Mouse (Mus musculus) layer of hippocampus, adult 18-20 months (tissue): ENCODE measurements around the gene Icam4. TPM values are rescaled to one million over a fixed set of nuclear protein-coding genes. Genes with fewer than 3 reads are reported as not detected.
"Not testable (repeated sequence)": the region's sequence is repeated elsewhere in the genome, so short reads cannot be mapped to it uniquely, and the experiment has no call there.

ENCODE experiments used
- DNase-seq, 2 experiments: peaks; one replicate each; pipeline ENCODE4 v3.0.0; 2022; ENCODE audit warnings: low spot score in 2 of 2
- total RNA-seq, 2 experiments: library from RNA; stranded (reverse); gene quantifications; 2 replicates each; pipeline ENCODE4 v1.2.3; 2021

Icam4 gene
- total RNA-seq, 2 experiments from 2014 or later = 0.97 to 1.2 TPM

DNA sequence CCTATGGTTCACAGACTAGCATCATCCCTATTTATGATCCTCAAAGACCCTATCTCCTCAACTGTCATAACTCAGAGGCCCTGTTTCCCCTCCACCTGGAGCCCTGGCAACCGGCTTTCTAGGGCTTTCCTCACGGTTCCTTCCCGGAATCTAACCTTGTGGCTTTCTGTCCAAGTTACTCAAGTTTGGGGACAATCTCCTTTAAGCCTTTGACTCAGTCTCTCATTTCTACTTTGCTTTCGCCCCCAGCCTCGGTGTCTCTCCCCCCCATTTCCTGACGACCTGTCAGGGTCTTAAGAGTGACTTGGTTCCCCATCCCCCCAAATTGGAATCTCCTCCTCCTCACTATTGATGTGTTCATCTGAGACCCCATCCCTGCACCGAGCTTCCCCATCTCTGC lies 3.3 kb downstream of the Icam4 start:
- no peak for DNase-seq

DNA sequence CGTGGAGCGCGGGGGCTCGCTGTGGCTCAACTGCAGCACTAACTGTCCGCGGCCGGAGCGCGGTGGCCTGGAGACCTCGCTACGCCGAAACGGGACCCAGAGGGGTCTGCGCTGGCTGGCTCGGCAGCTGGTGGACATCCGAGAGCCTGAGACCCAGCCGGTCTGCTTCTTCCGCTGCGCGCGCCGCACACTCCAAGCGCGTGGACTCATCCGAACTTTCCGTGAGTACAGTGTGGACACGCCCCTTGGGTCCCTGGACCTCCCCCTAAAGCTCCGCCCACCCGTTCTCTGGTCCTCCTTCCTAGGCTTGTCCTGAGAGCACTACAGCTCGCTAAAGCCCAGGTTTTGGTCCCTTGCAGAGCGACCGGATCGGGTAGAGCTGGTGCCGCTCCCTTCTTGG lies 4.0 kb downstream of the Icam4 start:
- DNase-seq = peak; percentile 68 to 86

DNA sequence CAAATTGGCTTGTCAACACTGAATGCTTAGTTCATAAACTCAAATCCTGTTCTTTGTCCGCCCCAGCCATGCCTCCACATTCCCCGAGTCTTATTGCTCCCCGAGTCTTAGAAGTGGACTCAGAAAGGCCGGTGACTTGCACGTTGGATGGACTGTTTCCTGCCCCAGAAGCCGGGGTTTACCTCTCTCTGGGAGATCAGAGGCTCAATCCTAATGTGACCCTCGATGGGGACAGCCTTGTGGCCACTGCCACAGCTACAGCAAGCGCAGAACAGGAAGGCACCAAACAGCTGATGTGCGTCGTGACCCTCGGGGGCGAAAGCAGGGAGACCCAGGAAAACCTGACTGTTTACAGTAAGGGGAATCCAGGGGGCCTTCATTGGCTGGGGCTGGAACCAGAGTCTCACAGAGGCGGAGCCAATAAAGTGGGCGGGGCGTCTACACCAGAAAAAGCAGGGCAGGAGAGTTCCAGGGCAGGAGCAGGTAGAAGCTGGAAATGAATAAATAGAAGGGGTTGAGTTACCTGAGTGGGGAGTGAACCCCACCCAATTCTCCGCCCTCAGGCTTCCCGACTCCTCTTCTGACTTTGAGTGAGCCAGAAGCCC lies 5.4 kb downstream of the Icam4 start:
- peak in 1 of 2 experiments; percentile 47 for DNase-seq

DNA sequence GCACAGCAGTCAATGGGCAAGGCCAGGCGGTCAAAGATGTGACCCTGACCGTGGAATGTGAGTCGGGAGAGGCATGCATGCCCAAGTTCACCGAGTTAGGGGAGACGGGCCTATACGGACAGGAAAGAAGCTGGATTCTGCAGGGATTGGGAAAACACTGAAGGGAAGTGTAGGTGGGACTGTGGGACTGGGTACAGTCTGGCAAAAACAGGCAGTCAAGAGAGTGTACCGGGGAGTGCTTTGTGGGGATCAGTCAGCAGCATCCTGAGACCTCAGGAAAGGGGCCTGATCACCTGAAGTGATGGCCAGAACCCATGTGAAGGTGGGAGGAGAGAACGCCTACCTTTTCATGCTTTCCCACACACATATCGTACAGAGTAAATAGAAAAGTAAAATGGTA lies 6.4 kb downstream of the Icam4 start:
- peak in 1 of 2 experiments; percentile 54 for DNase-seq

DNA sequence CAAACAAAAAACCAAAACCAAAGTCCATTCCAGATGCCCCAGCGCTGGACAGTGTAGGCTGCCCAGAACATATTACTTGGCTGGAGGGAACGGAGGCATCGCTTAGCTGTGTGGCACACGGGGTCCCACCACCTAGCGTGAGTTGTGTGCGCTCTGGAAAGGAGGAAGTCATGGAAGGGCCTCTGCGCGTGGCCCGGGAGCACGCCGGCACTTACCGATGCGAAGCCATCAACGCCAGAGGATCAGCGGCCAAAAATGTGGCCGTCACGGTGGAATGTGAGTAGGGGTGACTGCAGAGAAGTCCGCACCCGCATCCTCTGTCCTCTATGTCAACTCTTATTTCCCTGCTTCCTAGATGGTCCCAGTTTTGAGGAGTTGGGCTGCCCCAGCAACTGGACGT lies 7.0 kb downstream of the Icam4 start:
- DNase-seq = no peak

DNA sequence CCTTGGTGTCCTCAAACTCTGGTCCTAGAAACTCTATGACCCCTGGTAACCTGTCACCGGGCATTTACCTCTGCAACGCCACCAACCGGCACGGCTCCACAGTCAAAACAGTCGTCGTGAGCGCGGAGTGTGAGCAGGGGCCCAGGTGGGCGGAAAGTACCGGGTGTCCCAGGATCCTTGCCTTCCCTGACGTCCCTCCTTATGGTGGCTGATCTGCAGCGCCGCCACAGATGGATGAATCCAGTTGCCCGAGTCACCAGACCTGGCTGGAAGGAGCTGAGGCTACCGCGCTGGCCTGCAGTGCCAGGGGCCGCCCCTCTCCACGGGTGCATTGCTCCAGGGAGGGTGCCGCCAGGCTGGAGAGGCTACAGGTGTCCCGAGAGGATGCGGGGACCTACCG lies 7.5 kb downstream of the Icam4 start:
- peak in 1 of 2 experiments; percentile 41 for DNase-seq

DNA sequence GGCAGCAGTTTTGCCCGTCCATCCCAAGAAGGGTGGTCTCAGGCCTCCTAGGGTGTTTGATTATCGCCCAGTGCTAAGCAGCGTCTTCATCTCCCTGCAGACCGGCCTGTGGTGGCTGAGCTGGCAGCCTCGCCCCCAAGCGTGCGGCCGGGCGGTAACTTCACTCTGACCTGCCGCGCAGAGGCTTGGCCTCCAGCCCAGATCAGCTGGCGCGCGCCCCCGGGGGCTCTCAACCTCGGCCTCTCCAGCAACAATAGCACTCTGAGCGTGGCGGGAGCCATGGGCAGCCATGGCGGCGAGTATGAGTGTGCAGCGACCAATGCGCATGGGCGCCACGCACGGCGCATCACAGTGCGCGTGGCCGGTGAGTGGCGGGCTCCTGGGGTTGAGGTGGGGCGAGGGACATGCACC lies 8.3 kb downstream of the Icam4 start:
- DNase-seq = peak in 1 of 2 experiments; percentile 44

DNA sequence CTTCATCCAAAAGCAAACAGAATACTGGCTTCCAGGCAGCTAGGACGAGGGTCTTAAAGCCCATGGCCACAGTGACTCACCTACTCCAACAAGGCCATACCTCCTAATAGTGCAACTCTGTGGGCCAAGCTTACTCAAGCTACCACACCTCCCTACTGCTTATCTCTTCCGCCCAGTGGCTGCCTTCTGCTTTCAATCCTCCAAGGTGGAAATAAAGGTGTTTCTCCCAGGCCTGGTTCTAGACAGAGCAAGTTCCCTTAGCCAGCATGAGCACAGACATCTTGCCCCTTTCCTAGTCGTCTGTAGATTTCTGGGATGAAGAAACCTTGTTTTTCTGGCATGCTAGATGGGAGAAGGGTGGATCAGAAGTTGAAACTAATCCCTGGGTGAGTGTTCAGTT lies 10.6 kb downstream of the Icam4 start:
- peak in 1 of 2 experiments; percentile 22 for DNase-seq

DNA sequence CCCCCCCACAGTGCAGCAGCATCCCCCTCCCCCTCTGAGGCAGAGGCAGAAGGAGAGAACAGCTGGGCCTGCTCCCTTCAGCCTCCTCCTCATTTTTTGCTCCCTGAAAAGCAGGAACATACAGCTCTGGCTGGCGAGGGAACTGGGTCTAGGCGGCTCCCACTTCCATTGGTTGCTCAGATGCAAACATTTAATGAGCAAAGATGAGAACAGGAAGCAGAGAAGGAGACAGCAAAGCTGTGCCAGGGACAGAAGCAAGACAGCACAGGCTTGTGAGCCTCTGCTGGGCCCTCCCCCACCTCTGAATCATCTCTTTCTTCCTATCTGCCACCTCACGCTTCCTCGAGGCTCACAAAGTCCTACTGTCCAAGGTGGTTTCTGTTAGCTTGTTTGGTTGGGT lies 12.1 kb downstream of the Icam4 start:
- DNase-seq = peak; percentile 83 to 88

DNA sequence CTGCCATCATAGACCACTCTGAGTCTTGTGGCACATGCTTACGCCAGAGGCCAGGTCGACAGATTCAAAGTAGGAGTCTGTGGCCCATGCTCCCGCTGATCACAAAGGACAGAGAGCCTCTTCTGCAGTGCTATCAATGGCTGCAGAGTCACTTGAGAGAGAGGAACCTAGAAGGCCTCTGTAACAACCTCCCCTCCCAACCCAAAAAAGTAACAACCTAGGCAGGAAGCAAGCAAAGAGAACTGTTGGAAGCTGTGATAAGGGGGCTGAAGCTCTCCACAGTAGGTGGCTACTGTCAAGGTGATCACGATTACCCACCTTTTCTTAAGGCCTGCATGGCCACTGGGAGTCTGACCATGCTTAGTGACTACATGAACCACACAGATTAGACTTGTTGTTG lies 14.4 kb downstream of the Icam4 start:
- no peak for DNase-seq

DNA sequence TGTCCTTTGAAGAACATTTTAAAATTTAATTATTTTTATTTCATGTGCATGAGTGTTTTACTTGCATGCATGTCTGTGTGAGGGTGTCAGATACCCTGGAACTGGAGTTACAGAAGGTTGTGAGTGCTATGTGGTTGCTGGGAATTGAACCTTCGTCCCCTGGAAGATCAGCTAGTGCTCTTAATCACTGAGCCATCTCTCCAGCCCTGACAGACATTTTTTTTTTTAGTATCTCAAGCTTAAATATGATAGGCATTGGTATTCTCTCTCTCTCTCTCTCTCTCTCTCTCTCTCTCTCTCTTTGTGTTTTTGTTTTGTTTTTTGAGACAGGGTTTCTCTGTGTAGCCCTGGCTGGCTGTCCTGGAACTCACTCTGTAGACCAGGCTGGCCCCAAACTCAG lies 15.6 kb downstream of the Icam4 start:
- not testable (repeated sequence) for DNase-seq

DNA sequence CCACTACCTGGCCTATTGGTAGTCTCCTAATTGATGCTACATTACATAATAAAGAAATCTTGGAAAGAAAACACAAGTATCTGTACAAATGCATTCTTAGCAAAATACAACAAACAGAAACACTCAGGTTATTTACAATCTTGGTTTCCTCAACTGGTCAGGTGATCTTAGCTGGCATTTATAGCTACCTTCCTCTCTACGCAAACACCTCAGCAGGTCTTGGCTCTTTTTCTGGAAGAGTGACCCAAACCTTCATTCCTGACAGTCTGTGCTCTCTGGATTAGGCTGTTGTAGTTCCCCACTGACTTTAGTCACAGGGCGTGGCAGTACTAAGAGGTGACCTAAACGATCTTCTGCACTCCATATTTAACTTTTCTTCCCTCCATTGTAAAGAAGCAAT lies 16.1 kb downstream of the Icam4 start:
- no peak for DNase-seq

DNA sequence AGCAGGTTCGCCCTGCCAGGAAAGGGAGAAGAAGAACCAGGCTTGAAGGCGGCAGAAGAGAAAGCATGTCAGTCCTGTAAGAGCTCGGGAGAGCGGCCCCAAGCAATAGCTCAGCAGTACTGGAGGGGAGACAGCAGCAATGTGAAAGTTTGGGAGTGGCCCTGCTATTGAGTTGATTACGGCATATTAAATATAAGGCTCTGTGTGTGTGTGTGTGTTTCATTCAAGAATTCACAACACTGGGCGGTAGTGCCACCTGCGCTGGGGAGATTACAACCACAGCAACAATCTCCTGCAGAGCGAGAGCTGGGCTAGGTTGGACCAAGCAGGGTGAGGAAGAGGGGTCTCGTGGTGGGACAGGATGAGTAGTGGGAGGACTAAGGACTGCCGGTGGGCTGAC lies 22.4 kb downstream of the Icam4 start:
- no peak for DNase-seq

DNA sequence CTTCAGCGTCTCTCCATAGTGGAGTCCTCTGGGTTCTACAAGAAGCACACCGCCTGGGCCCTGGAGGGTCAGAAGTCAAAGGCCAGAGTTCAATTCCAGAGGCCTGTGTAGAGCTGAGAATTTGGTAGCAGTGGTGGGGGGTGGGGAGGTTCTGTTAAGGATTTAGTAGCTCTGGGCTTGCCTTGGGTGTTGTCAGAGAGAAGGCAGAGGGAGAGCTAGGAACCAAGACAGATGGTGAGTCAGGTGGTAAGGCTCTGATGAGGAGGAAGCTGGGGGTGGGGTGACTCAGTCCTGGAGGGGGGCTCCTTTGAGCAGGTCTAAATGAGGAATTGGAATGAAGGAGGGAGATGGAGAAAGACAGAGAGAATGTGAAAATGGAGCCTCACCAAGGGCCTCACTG lies 33.8 kb downstream of the Icam4 start:
- DNase-seq = peak; percentile 66 to 77

DNA sequence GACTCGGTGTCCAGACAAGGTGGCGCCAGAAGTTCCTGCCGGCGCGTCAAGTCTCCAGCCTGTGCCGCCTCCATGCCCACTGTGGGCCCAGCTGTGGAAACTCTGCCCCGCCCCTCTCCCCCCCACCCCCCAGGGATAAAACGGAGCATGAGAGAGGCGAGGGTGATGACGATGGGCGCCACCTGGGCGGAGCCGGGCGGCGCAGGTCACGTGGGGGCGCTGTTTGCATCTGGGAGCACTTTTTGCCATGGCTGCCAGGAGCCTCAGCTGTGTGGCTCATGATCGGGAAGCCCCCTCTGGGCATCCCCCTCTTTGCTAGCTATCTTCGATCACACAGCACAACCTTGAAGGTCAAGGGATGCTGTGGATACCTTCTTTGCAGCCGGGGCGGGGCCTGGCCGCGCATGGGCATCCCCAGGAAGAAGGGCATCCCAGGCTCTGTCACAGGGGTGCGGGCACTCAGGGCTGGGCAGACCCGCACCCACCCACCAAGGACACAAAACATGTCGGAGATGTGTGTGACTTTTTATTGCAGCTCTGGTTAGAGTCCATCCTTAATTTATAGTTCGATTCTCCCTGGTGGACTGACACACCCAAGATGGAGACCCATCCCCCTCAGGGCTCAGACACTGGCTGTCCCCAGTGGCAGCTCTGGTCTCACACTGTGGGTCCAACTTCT lies 38.0 kb downstream of the Icam4 start, which contains the start of gene Zglp1:
TSS of gene Zglp1 (minus strand) at position 88 of the 679 bp plus-strand sequence.
- DNase-seq = no peak

DNA sequence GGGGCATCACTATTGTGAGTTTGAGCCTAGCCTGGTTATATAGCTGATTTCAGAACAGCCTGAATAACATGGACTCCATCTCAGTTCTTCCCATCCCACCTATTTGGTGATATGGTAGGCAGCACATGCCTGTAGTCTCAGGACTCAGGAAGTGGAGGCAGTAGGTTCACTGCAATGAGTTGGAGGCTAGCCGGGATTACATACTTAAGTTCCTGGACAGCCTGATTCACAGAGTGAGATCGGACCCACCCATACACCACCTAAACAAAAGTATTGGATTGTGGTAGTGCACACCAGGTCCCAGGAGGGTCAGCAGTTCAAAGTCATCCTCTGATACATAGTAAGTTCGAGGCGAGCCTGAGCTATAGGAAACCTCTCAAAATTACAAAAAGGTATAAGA lies 43.5 kb downstream of the Icam4 start:
- no peak for DNase-seq

DNA sequence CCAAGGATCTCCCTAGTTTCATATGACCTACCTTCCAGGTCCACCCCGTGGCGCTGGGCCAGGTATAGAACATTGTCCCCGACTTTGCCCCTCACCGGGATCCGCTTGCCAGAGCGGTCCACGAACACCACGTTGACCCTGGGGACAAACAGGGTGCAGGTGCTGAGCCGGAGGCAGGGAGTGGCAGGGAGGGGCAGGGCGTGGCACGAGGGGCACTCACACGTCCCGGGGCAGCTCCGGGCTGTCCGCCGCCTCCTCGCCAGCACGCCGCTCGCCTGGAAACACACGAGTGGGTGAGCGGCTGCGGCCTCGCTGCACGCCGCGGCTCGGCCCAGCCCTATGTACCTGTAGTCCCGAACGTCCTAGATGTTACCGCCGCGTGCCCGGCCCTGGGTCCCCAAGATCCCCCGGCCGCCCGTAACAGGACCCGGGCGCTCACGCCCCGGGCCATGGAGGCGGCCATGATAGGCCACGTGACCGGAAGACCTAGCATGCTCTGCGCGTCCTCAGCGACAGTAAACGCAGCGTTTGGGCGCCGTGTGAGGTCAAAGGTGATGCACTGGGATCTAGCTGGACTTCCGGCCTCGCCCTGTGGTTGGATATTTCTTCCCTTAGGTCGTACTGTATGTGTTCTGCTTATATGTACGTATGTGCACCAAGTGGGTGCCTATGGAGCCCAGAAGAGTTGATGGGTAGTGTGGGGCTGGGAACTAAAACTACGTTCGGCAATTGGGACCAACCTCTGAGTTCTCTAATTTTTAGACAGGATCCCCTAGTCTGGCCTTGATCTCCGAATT lies 44.1 kb downstream of the Icam4 start, which contains the start of the genes Gm49373 and Fdx1l:
TSS of gene Gm49373 (minus strand) at position 53 of the 797 bp plus-strand sequence.
TSS of gene Fdx1l (minus strand) at position 571 of the 797 bp plus-strand sequence.
- DNase-seq = peak; percentile 84 to 96

DNA sequence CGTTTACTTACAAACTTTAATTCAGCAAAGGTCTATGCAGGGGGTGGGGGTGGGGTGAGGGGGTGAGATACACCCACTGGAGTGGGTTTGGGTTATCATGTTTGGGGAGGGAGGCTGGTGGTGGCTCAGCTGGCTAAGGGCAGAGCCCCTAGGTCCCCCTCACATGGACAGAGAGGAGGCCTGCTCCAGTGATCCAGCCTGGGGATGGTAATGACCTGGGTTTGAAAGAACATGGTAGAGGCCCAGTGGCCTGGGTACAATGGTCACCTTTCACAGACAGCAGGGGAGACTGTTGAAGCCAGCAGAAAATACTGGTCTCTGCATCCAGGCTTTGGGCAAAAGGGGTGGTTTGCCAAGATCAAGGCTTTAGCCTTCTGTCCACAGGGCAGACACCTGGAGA lies 45.0 kb downstream of the Icam4 start:
- DNase-seq = no peak

DNA sequence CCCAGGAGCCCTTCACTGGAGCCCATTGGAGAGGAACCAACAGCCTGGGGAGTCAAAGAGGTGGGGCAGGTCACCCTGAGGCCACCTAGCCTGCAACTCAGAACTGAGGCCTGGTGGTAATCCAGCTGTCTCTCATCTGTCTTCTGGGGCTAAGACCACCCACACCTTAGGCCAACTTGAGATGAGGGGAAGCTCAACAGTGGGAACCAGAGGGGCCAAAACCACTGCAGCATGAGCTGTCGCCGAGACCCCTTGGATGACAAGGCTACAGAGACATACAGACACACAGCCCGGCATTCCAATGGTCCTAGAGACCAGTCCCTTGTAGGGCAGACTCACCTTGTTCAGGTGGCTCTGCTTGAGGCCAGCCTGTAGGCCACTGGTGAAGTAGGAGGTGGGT lies 46.5 kb downstream of the Icam4 start:
- no peak for DNase-seq
